Mouse (Mus musculus): Measurements from ENCODE around the gene Gm10320.

DNA sequence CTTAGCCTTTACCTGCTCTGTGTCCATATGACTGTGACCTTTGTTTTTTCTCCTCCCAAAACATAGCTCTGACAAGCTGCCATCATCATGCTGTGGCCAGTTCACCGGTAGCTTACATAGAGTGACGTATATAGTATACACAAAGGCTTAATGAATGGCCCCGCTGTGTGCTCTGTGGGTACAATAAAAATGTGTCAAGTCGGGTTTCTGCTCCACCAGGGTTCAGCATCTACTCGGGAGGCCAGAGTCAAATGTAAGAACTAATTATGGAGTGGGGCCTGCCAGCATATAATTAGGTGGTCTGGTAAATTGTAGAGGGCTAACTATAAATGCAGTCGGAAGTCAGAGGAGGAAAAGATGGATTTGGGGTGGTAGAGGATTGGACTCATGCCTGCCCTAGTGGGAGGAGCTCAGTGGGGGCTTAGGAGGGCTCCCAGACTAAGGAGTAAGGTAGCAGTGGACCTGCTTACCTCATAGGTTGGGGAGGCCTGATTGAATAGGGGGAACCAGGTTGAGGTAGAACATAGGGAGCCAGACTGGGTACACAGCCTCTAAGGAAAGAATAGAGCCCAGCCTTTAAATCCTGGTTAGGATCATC, 32.0 kb upstream of the Gm10320 start:
- no peak for TF ChIP-seq CTCF (IDR thresholded peaks at IDR 0.05; ENCODE audit: low read depth, low read length)
- TF ChIP-seq TAL1 (conservative IDR thresholded peaks at IDR 0.05; ENCODE audit: low read depth, low read length): no peak
- no peak for TF ChIP-seq GATA1 (IDR thresholded peaks at IDR 0.05; ENCODE audit: borderline replicate concordance, low read length)
- TF ChIP-seq POLR2AphosphoS5 (IDR thresholded peaks at IDR 0.05; ENCODE audit: insufficient replicate concordance, low read depth, low read length): no peak
